Mouse (Mus musculus): ENCODE results near the gene Ctnna2.

- TF ChIP-seq GATA1 (IDR thresholded peaks at IDR 0.05; ENCODE audit: borderline replicate concordance, low read length) (no peak), FLI1 (IDR thresholded peaks at IDR 0.05; ENCODE audit: low read length) (no peak)
Measured at GRCm38 (mm10) chr6:77650127-77650526, 329.4 kb downstream of the Ctnna2 start.
